Mouse (Mus musculus): ENCODE results near the gene Fam102b. TPM values are rescaled to one million over a fixed set of nuclear protein-coding genes. Genes with fewer than 3 reads are reported as not detected.

The Fam102b gene
- 38.6 TPM for polyA plus RNA-seq (2014; fragmentation: Illumina TruSeq; extraction: RNeasy Lipid Tissue Mini Kit (QIAGEN cat#74804); ENCODE audit: low read depth, low replicate concordance)

GRCm38 (mm10) chr3:109027515-109027987, at the start of gene Fam102b:
Gene Fam102b, minus strand, starts transcription at chr3:109027607.

GRCm38 (mm10) chr3:108940001-108940633, 87.3 kb downstream of the Fam102b start, which contains the start of gene Gm9857:
Gene Gm9857, minus strand, starts transcription at chr3:108940445.

GRCm38 (mm10) chr3:108939573-108939972, 87.8 kb downstream of the Fam102b start, which contains the start of gene Henmt1:
Gene Henmt1, plus strand, starts transcription at chr3:108939873.

Other genes with a start within 250 kb of the Fam102b start
- gene Stxbp3, start 187.1 kb downstream of the Fam102b start, polyA plus RNA-seq (2014; fragmentation: Illumina TruSeq; extraction: RNeasy Lipid Tissue Mini Kit (QIAGEN cat#74804); ENCODE audit: low read depth, low replicate concordance) = 47.8 TPM
- 6.6 TPM for gene Fndc7, start 137.6 kb downstream of the Fam102b start, polyA plus RNA-seq (2014; fragmentation: Illumina TruSeq; extraction: RNeasy Lipid Tissue Mini Kit (QIAGEN cat#74804); ENCODE audit: low read depth, low replicate concordance)
- 117 TPM for gene Prpf38b, start 115.9 kb downstream of the Fam102b start, polyA plus RNA-seq (2014; fragmentation: Illumina TruSeq; extraction: RNeasy Lipid Tissue Mini Kit (QIAGEN cat#74804); ENCODE audit: low read depth, low replicate concordance)
- 1.6 TPM for gene Henmt1, start 87.7 kb downstream of the Fam102b start, polyA plus RNA-seq (2014; fragmentation: Illumina TruSeq; extraction: RNeasy Lipid Tissue Mini Kit (QIAGEN cat#74804); ENCODE audit: low read depth, low replicate concordance)
- gene Gm9857, start 87.2 kb downstream of the Fam102b start, polyA plus RNA-seq (2014; fragmentation: Illumina TruSeq; extraction: RNeasy Lipid Tissue Mini Kit (QIAGEN cat#74804); ENCODE audit: low read depth, low replicate concordance) = not detected
- gene Slc25a54, start 52.9 kb upstream of the Fam102b start, polyA plus RNA-seq (2014; fragmentation: Illumina TruSeq; extraction: RNeasy Lipid Tissue Mini Kit (QIAGEN cat#74804); ENCODE audit: low read depth, low replicate concordance) = not detected
- gene Slc25a24, start 95.5 kb upstream of the Fam102b start, polyA plus RNA-seq (2014; fragmentation: Illumina TruSeq; extraction: RNeasy Lipid Tissue Mini Kit (QIAGEN cat#74804); ENCODE audit: low read depth, low replicate concordance) = 9.3 TPM

Measured in adipose tissue, adult 10 weeks (tissue).